Mouse (Mus musculus) myocyte (in vitro differentiated cells): Measurements from ENCODE around the gene Ly75.

Experiments
- CEBPB ChIP-seq: IDR thresholded peaks from 2 replicates; pipeline ENCODE4 v1.6.1; 2011; ENCODE audit warnings: mild to moderate bottlenecking, moderate library complexity; ENCODE audit not compliant: poor library complexity, insufficient read depth, severe bottlenecking
- E2F4 ChIP-seq: IDR thresholded peaks from one replicate; pipeline ENCODE4 v1.6.1; 2011; ENCODE audit warnings: mild to moderate bottlenecking, control low read depth, moderate library complexity; ENCODE audit not compliant: insufficient read depth
- MAX ChIP-seq: IDR thresholded peaks from one replicate; pipeline ENCODE4 v1.6.1; 2011; ENCODE audit warnings: low read depth, mild to moderate bottlenecking, control low read depth
- MYOD1 ChIP-seq, 3 experiments: IDR thresholded peaks; one replicate each; pipeline ENCODE4 v1.6.1; 2011; ENCODE audit warnings: control low read depth in 2 of 3, low read depth in 2 of 3, mild to moderate bottlenecking in 2 of 3, moderate library complexity in 1 of 3; ENCODE audit not compliant: insufficient read length in 2 of 3, control insufficient read depth in 1 of 3
- MYOG ChIP-seq, 3 experiments: IDR thresholded peaks; one replicate each; pipeline ENCODE4 v1.6.1; 2011; ENCODE audit warnings: control low read depth in 2 of 3, low read depth in 2 of 3, mild to moderate bottlenecking in 2 of 3; ENCODE audit not compliant: insufficient read length in 2 of 3, control insufficient read depth in 1 of 3, insufficient read depth in 1 of 3
- POLR2A ChIP-seq: IDR thresholded peaks from one replicate; pipeline ENCODE4 v1.6.1; 2011; ENCODE audit warnings: low read depth, mild to moderate bottlenecking, control low read depth, moderate library complexity; ENCODE audit not compliant: insufficient read length
- POLR2AphosphoS2 ChIP-seq: IDR thresholded peaks from one replicate; pipeline ENCODE4 v1.6.1; 2011; ENCODE audit warnings: low read depth, control low read depth; ENCODE audit not compliant: insufficient read length
- REST ChIP-seq: IDR thresholded peaks from one replicate; pipeline ENCODE4 v1.6.1; 2011; ENCODE audit warnings: mild to moderate bottlenecking, control low read depth, moderate library complexity; ENCODE audit not compliant: insufficient read depth, insufficient read length
- SRF ChIP-seq: IDR thresholded peaks from one replicate; pipeline ENCODE4 v1.6.1; 2011; ENCODE audit warnings: low read depth; ENCODE audit not compliant: control insufficient read depth, insufficient read length
- TCF12 ChIP-seq: IDR thresholded peaks from one replicate; pipeline ENCODE4 v1.6.1; 2011; ENCODE audit warnings: mild to moderate bottlenecking, control low read depth; ENCODE audit not compliant: poor library complexity, insufficient read depth, severe bottlenecking
- USF1 ChIP-seq: IDR thresholded peaks from one replicate; pipeline ENCODE4 v1.6.1; 2011; ENCODE audit warnings: low read depth, mild to moderate bottlenecking, control low read depth, moderate library complexity

DNA sequence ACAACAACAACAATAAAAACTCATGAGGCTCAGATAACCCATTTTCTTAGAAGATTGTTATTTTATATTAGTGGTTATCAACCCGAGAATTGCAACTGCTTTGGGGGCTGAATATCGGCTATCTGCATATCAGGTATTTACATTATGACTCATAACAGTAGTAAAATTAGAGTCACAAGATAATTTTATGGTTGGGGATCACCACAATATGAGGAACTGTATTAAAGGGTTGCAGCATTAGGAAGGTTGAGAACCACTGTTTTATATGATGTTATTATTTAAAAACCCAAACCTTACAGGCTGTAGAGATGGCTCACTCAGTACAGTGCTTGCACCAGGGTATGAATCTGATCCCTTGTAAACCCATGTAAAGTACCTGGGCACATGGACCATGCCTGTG, 83.8 kb downstream of the Ly75 start:
- TF ChIP-seq POLR2A (no peak), CEBPB (no peak), POLR2AphosphoS2 (no peak), USF1 (no peak), TCF12 (no peak), MAX (no peak), MYOG (IDR thresholded peaks at IDR 0.05; ENCODE audit: control insufficient read depth in 1 of 3, insufficient read depth in 1 of 3, insufficient read length in 2 of 3, low read depth in 2 of 3) (no peak), E2F4 (no peak), SRF (no peak), MYOD1 (IDR thresholded peaks at IDR 0.05; ENCODE audit: control insufficient read depth in 1 of 3, insufficient read length in 2 of 3, low read depth in 2 of 3) (no peak), REST (no peak)
